ENCODE assay signal across 24 mouse cellular contexts in genomic region chr16:72434396-72434795, GRCm38 (mm10).
DNase-seq lines count a peak whose midpoint lies in the region; ATAC-seq and TF ChIP-seq lines count a peak whose summit lies in the region.
"Had no signal": no experiment of that assay in that cellular context is flagged by ENCODE, and none has a peak within 500 bp of the region (broad histone marks: within the 10 kb centered on the region; RNA-seq: fewer than 3 reads in every experiment).

No protein-coding gene starts in this region.

- peaks cover 11% of the 10 kb centered on the region for H3K4me1 ChIP-seq in heart, embryonic 13.5 days
- H3K4me1 ChIP-seq in lung, postnatal 0 days (ENCODE audit: insufficient read depth, low read depth, low read length): no peaks in the 10 kb centered on the region
- H3K4me1 ChIP-seq: hindbrain, embryonic 15.5 days; megakaryocyte, embryonic 14.5 days; midbrain, embryonic 15.5 days had no signal

- ATAC-seq in heart, embryonic 13.5 days (ENCODE audit: extremely low read depth, insufficient number of reproducible peaks, low FRiP score, low TSS enrichment): no peak
- no peak for ATAC-seq in lung, postnatal 0 days
- ATAC-seq: forebrain, postnatal 0 days; liver, postnatal 0 days; midbrain, embryonic 15.5 days had no signal

- no peaks in the 10 kb centered on the region for H3K27me3 ChIP-seq in heart, embryonic 13.5 days (replicated peaks)
- no peaks in the 10 kb centered on the region for H3K27me3 ChIP-seq in lung, postnatal 0 days (replicated peaks; ENCODE audit: insufficient read depth, low read length)
- H3K27me3 ChIP-seq: hindbrain, embryonic 15.5 days; megakaryocyte, embryonic 14.5 days; midbrain, embryonic 15.5 days had no signal

- H3K9ac ChIP-seq in heart, embryonic 13.5 days: no peak overlapping the region
- no peak overlapping the region for H3K9ac ChIP-seq in lung, postnatal 0 days (replicated peaks; ENCODE audit: low read depth)
- H3K9ac ChIP-seq: forebrain, postnatal 0 days; hindbrain, embryonic 15.5 days; liver, postnatal 0 days; midbrain, embryonic 15.5 days had no signal

- peak; percentile 36 for DNase-seq in embryo, embryonic 10 days (ENCODE audit: low spot score)
- DNase-seq in embryo, embryonic 11 days: no peak
- DNase-seq in heart, postnatal 10 days: no peak
- peak; percentile 23 for DNase-seq in lung, postnatal 0 days (ENCODE audit: low spot score)
- no peak for DNase-seq in lung, postnatal 10 days
- peak; percentile 36 for DNase-seq in mesoderm, embryonic 11.5 days (ENCODE audit: low read depth, low spot score)
- DNase-seq in gastrocnemius, postnatal 25 days: no peak
- DNase-seq: adrenal gland, postnatal 14 days; cerebellum, adult 9-11 months; forebrain, postnatal 0 days; kidney, adult 2 months; layer of hippocampus, adult 9-11 months; liver, postnatal 0 days; lung, postnatal 36 days; right cerebral cortex, adult 18-20 months; right cerebral cortex, postnatal 4 days; thymus, adult 18-20 months; thymus, postnatal 36 days had no signal

- no peaks in the 10 kb centered on the region for H3K36me3 ChIP-seq in heart, embryonic 13.5 days
- no peaks in the 10 kb centered on the region for H3K36me3 ChIP-seq in lung, postnatal 0 days (ENCODE audit: insufficient read depth, low read length)
- H3K36me3 ChIP-seq: hindbrain, embryonic 15.5 days; midbrain, embryonic 15.5 days had no signal

- intact Hi-C loops in heart, postnatal 10 days (cut with DNase I): no loop called here

- no peak overlapping the region for H3K4me2 ChIP-seq in heart, embryonic 13.5 days
- no peak overlapping the region for H3K4me2 ChIP-seq in lung, postnatal 0 days (replicated peaks; ENCODE audit: low read depth, low read length)
- H3K4me2 ChIP-seq: hindbrain, embryonic 15.5 days; liver, embryonic 11.5 days; midbrain, embryonic 15.5 days had no signal

- TF ChIP-seq EP300 in lung, postnatal 0 days (IDR thresholded peaks at IDR 0.05): no peak

- H3K27ac ChIP-seq in heart, embryonic 13.5 days (replicated peaks): peak overlapping the region; percentile 32
- no peak overlapping the region for H3K27ac ChIP-seq in lung, postnatal 0 days (ENCODE audit: low read length)
- H3K27ac ChIP-seq: hindbrain, embryonic 15.5 days; kidney, postnatal 0 days; midbrain, embryonic 15.5 days had no signal

- H3K4me3 ChIP-seq in heart, embryonic 13.5 days: no peak overlapping the region
- H3K4me3 ChIP-seq in lung, postnatal 0 days (ENCODE audit: low read depth, low read length): no peak overlapping the region
- H3K4me3 ChIP-seq: hindbrain, embryonic 15.5 days; megakaryocyte, embryonic 14.5 days; midbrain, embryonic 15.5 days had no signal

- no peak for TF ChIP-seq CTCF in lung, postnatal 0 days (IDR thresholded peaks at IDR 0.05)

- no peaks in the 10 kb centered on the region for H3K9me3 ChIP-seq in heart, embryonic 13.5 days
- no peaks in the 10 kb centered on the region for H3K9me3 ChIP-seq in lung, postnatal 0 days (ENCODE audit: low read length)
- H3K9me3 ChIP-seq: hindbrain, embryonic 15.5 days; megakaryocyte, embryonic 14.5 days; midbrain, embryonic 15.5 days had no signal

Comparison
In these comparisons a context has a peak if more than half of its experiments do, and no peak if none do; other contexts are left out.
1. DNase-seq: peak in embryo, embryonic 10 days (single experiment), lung, postnatal 0 days (single experiment) and mesoderm, embryonic 11.5 days (single experiment); none in embryo, embryonic 11 days (single experiment), heart, postnatal 10 days (0 of 2), lung, postnatal 10 days (single experiment) and gastrocnemius, postnatal 25 days (single experiment).